Mouse (Mus musculus) forebrain, embryonic 10.5 days (tissue): Measurements from ENCODE around the gene Rgcc. TPM values are rescaled to one million over a fixed set of nuclear protein-coding genes. Genes with fewer than 3 reads are reported as not detected.

Experiments used
- DNase-seq: peaks from one replicate; pipeline ENCODE4 v3.0.0-alpha.2; 2017; ENCODE audit warnings: low spot score; ENCODE audit errors: extremely low spot score
- H3K27ac ChIP-seq: fragments of 300-500 bp; sonication (generic); 2 replicates; pipeline ENCODE4 v1.5.1; 2016; ENCODE audit warnings: mild to moderate bottlenecking
- H3K27me3 ChIP-seq: fragments of 300-500 bp; sonication (generic); 2 replicates; pipeline ENCODE4 v1.6.1; 2016; ENCODE audit warnings: mild to moderate bottlenecking; ENCODE audit not compliant: poor library complexity, severe bottlenecking
- H3K36me3 ChIP-seq: fragments of 300-500 bp; sonication (generic); replicated peaks from 2 replicates; pipeline ENCODE4 v1.6.1; 2016; ENCODE audit warnings: mild to moderate bottlenecking, moderate library complexity
- H3K4me1 ChIP-seq: fragments of 300-500 bp; sonication (generic); 2 replicates; pipeline ENCODE4 v1.6.1; 2016
- H3K4me3 ChIP-seq: fragments of 300-500 bp; sonication (generic); 2 replicates; pipeline ENCODE4 v1.5.1; 2016; ENCODE audit warnings: mild to moderate bottlenecking, moderate library complexity
- H3K9me3 ChIP-seq: fragments of 300-500 bp; sonication (generic); 2 replicates; pipeline ENCODE4 v1.6.1; 2016; ENCODE audit warnings: mild to moderate bottlenecking, moderate library complexity
- WGBS: fragments of 180-500 bp; shearing (Covaris S2); methylation state at CpG from one replicate; pipeline ENCODE4 v1.1.7; 2016; 5-methylcytosine and 5-hydroxymethylcytosine counted together
- polyA plus RNA-seq: library from polyadenylated mRNA; unstranded; fragments of >200 nt; fragmentation: Nextera tagmentation; extraction: Ambion mirVana; gene quantifications from 2 replicates; pipeline ENCODE4 v1.2.1, GENCODE M21; 2016

Gene Rgcc
- polyA plus RNA-seq, 1 experiment from 2014 or later, result 52.1 TPM

DNA sequence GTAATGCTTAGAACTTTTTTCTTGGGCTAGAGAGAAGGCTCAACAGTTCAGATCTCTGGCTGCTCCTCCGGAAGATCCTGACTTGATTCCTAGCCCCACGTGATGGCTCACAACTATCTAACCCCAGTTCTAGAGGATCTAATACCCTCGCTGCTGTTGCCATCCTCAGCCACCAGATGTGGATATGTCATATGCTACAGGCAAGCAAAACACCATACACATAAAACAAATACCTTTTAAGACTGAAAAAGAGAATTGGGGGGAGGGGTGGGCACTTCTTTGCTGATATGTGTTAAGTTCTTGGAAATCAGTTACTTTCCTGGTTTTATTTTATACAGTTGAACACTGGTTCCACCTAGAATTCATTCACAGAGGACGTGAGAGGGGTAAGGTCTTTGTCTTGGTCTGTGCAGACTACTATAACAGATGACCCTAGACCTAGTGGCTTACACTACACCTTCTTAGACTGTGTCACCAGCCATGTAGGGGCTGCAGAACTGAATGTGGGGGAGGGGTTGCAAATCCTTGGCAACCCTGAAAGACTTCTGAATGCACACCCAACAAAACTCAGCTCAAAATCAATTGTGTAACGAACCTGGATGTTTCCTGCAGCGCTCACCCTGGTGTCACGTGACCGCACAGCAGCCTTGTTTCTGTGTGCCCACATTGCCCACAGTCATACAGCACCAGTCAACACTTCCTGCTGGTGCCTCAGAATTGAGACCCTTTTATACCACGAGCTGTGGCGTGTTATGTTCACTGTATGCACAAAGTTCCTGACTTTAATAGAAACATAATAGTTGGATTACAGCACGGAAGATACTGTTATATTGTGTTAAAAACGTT is 58.2 kb downstream of the Rgcc start:
- DNase-seq, result no peak
- WGBS, result 83% methylated on average over 12 of the region's 12 CpGs
- peaks cover 29% of the 10 kb centered on the region for H3K4me1 ChIP-seq

DNA sequence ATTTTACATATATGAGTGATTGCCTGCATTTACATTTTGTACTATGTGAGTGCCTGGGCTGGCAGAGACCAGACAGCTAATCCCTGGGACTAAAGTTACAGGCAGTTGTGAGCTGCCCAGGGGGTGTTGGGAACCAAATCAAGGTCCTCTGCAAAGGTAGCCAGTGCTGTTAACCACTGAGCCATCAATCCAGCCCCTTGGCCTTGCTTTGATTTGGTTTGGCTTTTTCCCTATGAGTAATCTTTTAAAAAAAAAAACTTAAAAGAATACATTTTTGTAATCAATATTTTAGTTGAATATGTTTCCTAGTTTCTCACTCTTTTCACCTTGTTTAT is 59.1 kb downstream of the Rgcc start:
- H3K27ac ChIP-seq, result no peak overlapping the region
- DNase-seq, result no peak
- H3K4me3 ChIP-seq, result no peak overlapping the region
- peaks cover 4% of the 10 kb centered on the region for H3K9me3 ChIP-seq
- H3K27me3 ChIP-seq, result no peaks in the 10 kb centered on the region
- H3K4me1 ChIP-seq, result peaks cover 33% of the 10 kb centered on the region
- H3K36me3 ChIP-seq, result no peaks in the 10 kb centered on the region; the same call in 1 of the 2 replicates

More for the DNA sequence above, 58.2 kb downstream of the Rgcc start:
- H3K4me3 ChIP-seq, result no peak overlapping the region
- H3K27me3 ChIP-seq, result no peaks in the 10 kb centered on the region
- peaks cover 4% of the 10 kb centered on the region for H3K9me3 ChIP-seq
- 0 out of 2 replicates have a peak overlapping the region, but pooled peaks have one; percentile 25 for H3K27ac ChIP-seq
- H3K36me3 ChIP-seq, result no peaks in the 10 kb centered on the region; the same call in 1 of the 2 replicates

DNA sequence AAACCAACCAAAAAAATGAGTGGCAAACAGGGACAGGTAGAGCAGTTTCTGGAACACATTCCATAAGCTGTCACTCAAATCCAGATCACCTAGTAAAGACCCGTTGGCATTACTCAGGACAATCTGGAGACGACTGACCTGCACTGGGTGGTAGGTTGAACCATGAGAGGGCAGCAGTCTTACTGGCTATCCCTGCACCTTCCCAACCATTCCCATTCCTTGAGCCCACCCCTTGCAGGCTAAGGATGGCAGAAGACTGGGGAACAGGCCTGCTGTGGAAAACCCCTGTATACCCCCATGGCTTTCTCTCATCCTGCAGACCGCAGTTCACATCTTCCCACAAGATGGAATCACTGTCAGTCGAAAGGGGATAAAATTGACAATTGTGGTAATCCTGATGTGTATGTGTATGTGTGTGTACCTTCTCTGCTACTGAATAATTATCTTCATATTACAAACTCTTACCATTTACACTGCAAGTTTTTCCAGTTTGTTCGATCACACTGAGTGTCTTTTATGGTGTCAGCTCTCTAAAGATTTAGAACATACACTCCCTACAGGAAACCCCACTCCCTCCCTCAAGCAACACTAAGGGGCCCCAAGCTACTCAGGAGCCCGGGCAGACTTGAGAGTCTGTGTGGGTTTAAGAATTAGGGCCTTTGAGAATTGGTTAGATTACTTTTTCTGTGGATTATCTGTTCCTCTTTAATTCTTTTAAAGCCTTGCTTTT is 59.6 kb downstream of the Rgcc start:
- H3K4me3 ChIP-seq, result no peak overlapping the region
- peaks cover 34% of the 10 kb centered on the region for H3K4me1 ChIP-seq
- WGBS, result 87% methylated on average over 6 of the region's 6 CpGs
- no peak overlapping the region for H3K27ac ChIP-seq
- H3K27me3 ChIP-seq, result no peaks in the 10 kb centered on the region
- H3K36me3 ChIP-seq, result no peaks in the 10 kb centered on the region; the same call in 1 of the 2 replicates
- DNase-seq, result no peak
- H3K9me3 ChIP-seq, result peaks cover 4% of the 10 kb centered on the region

DNA sequence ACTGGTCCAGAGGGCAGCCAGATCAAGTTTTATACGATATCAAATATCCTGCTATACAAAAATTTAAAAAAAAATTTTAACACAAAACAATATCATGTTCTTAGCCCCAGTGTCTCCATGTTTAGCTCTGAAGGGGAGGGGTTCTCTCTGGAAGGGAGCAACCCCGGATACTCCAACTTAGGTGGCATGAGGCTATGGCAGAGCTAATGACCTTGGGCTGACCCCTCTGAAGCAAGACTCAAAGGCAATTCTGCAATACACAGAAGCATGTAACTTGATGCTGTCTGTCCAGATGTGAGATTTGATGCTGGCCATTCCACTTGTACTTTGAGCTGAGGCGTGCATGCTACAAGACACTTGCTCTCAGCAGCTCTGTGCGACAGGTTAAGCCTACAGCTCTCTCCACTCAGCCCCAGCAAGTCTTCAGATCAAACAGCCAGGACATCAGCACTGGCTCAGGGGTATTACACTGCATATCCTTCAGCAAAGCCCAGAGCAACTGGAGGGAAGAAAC is 60.3 kb downstream of the Rgcc start:
- H3K4me3 ChIP-seq, result no peak overlapping the region
- DNase-seq, result no peak
- no peaks in the 10 kb centered on the region for H3K27me3 ChIP-seq
- H3K4me1 ChIP-seq, result peaks cover 36% of the 10 kb centered on the region
- no peak overlapping the region; the same call in 1 of the 2 replicates for H3K27ac ChIP-seq
- peaks cover 4% of the 10 kb centered on the region for H3K9me3 ChIP-seq
- WGBS, result 85% methylated on average over 4 of the region's 4 CpGs
- H3K36me3 ChIP-seq, result no peaks in the 10 kb centered on the region; the same call in 1 of the 2 replicates

DNA sequence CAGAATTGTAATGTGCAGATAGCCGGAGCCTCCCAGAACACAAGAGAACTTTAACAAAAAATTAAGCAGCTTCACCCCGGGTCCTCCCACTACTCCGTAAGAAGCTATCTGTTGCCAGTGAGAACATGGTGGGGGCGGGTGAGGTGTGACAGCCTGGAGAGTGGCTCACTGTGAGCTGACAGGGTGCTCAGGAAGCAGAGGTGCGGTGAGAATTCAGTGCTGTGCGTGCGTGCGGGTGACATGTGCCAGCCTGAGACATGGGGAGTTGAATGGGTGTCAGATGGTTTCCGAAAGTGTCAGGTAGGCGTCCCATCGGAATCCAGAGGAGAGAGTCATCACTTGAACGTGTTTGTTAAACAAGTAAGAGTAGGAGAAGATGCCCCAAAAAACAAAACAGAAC is 62.0 kb downstream of the Rgcc start:
- peaks cover 4% of the 10 kb centered on the region for H3K9me3 ChIP-seq
- peak overlapping the region; percentile 25; the same call in 1 of the 2 replicates for H3K27ac ChIP-seq
- no peaks in the 10 kb centered on the region for H3K27me3 ChIP-seq
- H3K4me3 ChIP-seq, result no peak overlapping the region
- 95% methylated on average over 12 of the region's 12 CpGs for WGBS
- peaks cover 33% of the 10 kb centered on the region for H3K4me1 ChIP-seq
- DNase-seq, result no peak
- H3K36me3 ChIP-seq, result no peaks in the 10 kb centered on the region; the same call in 1 of the 2 replicates

Other genes starting within 250 kb of the Rgcc start
- gene Zfp957, start 54.3 kb downstream of the Rgcc start, polyA plus RNA-seq, result not detected in 2 replicates
- gene Naa16, start 89.1 kb upstream of the Rgcc start, polyA plus RNA-seq, result 50.7 and 51.8 TPM in 2 replicates
- gene Mtrf1, start 96.1 kb upstream of the Rgcc start, polyA plus RNA-seq, result 9.3 and 11.5 TPM in 2 replicates
- gene Kbtbd7, start 124.9 kb upstream of the Rgcc start, polyA plus RNA-seq, result 11.2 and 11.7 TPM in 2 replicates
- gene Kbtbd6, start 150.2 kb upstream of the Rgcc start, polyA plus RNA-seq, result 5.3 and 5.7 TPM in 2 replicates
- gene Elf1, start 179.5 kb upstream of the Rgcc start, polyA plus RNA-seq, result 3.8 TPM in 2 replicates
- 45.6 and 51.5 TPM in 2 replicates for gene Wbp4, start 179.9 kb upstream of the Rgcc start, polyA plus RNA-seq